Mouse (Mus musculus) embryonic facial prominence, embryonic 11.5 days (tissue): ENCODE data around the gene Klf12. TPM values are rescaled to one million over a fixed set of nuclear protein-coding genes. Genes with fewer than 3 reads are reported as not detected.

Experiments used
- ATAC-seq: fragments of 200-750 bp; cut with Nextera tagmentation; replicated peaks from 2 replicates; pipeline ENCODE4 v1.8.0; 2017; ENCODE audit warnings: low read depth; ENCODE audit not compliant: insufficient number of reproducible peaks, low FRiP score, low TSS enrichment
- DNase-seq: peaks from one replicate; pipeline ENCODE4 v3.0.0-alpha.2; 2015; ENCODE audit warnings: low spot score
- H3K27ac ChIP-seq: fragments of 300-500 bp; sonication (generic); replicated peaks from 2 replicates; pipeline ENCODE4 v1.5.1; 2014; ENCODE audit warnings: mild to moderate bottlenecking, low read depth, low read length, control low read depth
- H3K27me3 ChIP-seq: fragments of 300-500 bp; sonication (generic); 2 replicates; pipeline ENCODE4 v1.6.1; 2014; ENCODE audit warnings: mild to moderate bottlenecking, low read length, moderate library complexity, mixed read lengths; ENCODE audit not compliant: control insufficient read depth, insufficient read depth
- H3K36me3 ChIP-seq: fragments of 300-500 bp; sonication (generic); replicated peaks from 2 replicates; pipeline ENCODE4 v1.6.1; 2014; ENCODE audit warnings: low read depth, mild to moderate bottlenecking, low read length, moderate library complexity, mixed read lengths; ENCODE audit not compliant: control insufficient read depth, insufficient read depth
- H3K4me1 ChIP-seq: fragments of 300-500 bp; sonication (generic); 2 replicates; pipeline ENCODE4 v1.6.1; 2014; ENCODE audit warnings: low read length, mixed read lengths; ENCODE audit not compliant: control insufficient read depth, insufficient read depth
- H3K4me2 ChIP-seq: fragments of 300-500 bp; sonication (generic); 2 replicates; pipeline ENCODE4 v1.6.1; 2014; ENCODE audit warnings: low read depth, mild to moderate bottlenecking, control low read depth, low read length, moderate library complexity
- H3K4me3 ChIP-seq: fragments of 300-500 bp; sonication (generic); 2 replicates; pipeline ENCODE4 v1.5.1; 2014; ENCODE audit warnings: low read depth, low read length, control low read depth
- H3K9ac ChIP-seq: fragments of 300-500 bp; sonication (generic); replicated peaks from 2 replicates; pipeline ENCODE4 v1.6.1; 2014; ENCODE audit warnings: mild to moderate bottlenecking, control low read depth, low read length
- H3K9me3 ChIP-seq: fragments of 300-500 bp; sonication (generic); replicated peaks from 2 replicates; pipeline ENCODE4 v1.6.1; 2016; ENCODE audit warnings: mild to moderate bottlenecking, low read length, inconsistent platforms, mixed read lengths; ENCODE audit not compliant: control insufficient read depth
- WGBS: fragments of 180-500 bp; shearing (Covaris S2); extraction: QIAGEN DNeasy Blood & Tissue Kit; methylation state at CpG from one replicate; pipeline ENCODE4 v1.1.7; 2014; 5-methylcytosine and 5-hydroxymethylcytosine counted together
- polyA plus RNA-seq: library from polyadenylated mRNA; unstranded; fragments of >200 nt; fragmentation: Nextera tagmentation; extraction: Ambion mirVana; gene quantifications from 2 replicates; pipeline ENCODE4 v1.2.1, GENCODE M21; 2014

The Klf12 gene
- polyA plus RNA-seq, 1 experiment from 2014 or later: 22.2 TPM

- H3K36me3 ChIP-seq: no peaks in the 10 kb centered on the region
- no peak overlapping the region for H3K4me3 ChIP-seq
- no peak overlapping the region for H3K4me2 ChIP-seq
- WGBS: 84% methylated on average over 2 of the region's 2 CpGs
- H3K9me3 ChIP-seq: no peaks in the 10 kb centered on the region
- H3K27ac ChIP-seq: no peak overlapping the region
- H3K27me3 ChIP-seq: no peaks in the 10 kb centered on the region
- H3K9ac ChIP-seq: no peak overlapping the region
- DNase-seq (no peak), ATAC-seq (no peak)
- H3K4me1 ChIP-seq: no peaks in the 10 kb centered on the region
Measured at GRCm38 (mm10) chr14:99847502-99847901, 437.0 kb downstream of the Klf12 start.

- no peaks in the 10 kb centered on the region for H3K4me1 ChIP-seq
- 63% methylated on average over 1 of the region's 1 CpGs for WGBS
- no peak overlapping the region for H3K9ac ChIP-seq
- no peak for DNase-seq
- H3K9me3 ChIP-seq: no peaks in the 10 kb centered on the region
- no peak overlapping the region for H3K27ac ChIP-seq
- H3K4me3 ChIP-seq: no peak overlapping the region
- no peaks in the 10 kb centered on the region for H3K27me3 ChIP-seq
- no peak overlapping the region for H3K4me2 ChIP-seq
- no peak for ATAC-seq
- no peaks in the 10 kb centered on the region for H3K36me3 ChIP-seq
Measured at GRCm38 (mm10) chr14:99826713-99827112, 457.8 kb downstream of the Klf12 start.
